Mouse (Mus musculus): Measurements from ENCODE around the gene Pitx2.

Pitx2 gene

DNA sequence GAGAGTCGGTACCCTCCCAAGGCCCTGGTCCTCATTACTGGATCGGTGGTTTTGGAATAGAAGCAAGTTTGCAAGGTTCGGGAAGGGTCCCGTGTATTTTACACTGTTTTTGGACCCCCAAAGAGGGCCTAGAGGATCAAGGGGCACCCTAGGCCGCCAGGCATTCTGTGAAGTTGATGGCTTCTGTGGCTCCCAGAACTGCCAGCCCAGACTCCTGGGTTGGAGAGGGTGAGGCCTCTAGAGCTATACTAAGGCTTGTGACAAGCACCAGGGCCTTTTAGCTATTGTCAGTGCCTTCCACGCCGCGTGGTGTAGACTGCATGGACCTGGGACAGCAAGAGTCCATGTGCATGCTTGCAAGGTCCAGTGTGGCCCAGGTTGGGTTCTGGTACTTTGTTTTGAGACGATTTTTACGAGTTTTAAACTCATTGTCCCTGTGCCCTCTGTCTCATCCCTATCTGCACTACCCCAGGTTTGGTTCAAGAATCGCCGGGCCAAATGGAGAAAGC is 18.2 kb downstream of the Pitx2 start:
- no peak for DNase-seq (ENCODE audit: low read depth)

DNA sequence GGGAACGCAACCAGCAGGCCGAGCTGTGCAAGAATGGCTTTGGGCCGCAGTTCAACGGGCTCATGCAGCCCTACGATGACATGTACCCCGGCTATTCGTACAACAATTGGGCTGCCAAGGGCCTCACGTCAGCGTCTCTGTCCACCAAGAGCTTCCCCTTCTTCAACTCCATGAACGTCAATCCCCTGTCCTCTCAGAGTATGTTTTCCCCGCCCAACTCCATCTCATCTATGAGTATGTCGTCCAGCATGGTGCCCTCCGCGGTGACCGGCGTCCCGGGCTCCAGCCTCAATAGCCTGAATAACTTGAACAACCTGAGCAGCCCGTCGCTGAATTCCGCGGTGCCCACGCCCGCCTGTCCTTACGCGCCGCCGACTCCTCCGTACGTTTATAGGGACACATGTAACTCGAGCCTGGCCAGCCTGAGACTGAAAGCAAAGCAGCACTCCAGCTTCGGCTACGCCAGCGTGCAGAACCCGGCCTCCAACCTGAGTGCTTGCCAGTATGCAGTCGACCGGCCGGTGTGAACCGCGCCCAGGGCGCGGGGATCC is 18.8 kb downstream of the Pitx2 start:
- no peak for DNase-seq (ENCODE audit: low read depth)

DNA sequence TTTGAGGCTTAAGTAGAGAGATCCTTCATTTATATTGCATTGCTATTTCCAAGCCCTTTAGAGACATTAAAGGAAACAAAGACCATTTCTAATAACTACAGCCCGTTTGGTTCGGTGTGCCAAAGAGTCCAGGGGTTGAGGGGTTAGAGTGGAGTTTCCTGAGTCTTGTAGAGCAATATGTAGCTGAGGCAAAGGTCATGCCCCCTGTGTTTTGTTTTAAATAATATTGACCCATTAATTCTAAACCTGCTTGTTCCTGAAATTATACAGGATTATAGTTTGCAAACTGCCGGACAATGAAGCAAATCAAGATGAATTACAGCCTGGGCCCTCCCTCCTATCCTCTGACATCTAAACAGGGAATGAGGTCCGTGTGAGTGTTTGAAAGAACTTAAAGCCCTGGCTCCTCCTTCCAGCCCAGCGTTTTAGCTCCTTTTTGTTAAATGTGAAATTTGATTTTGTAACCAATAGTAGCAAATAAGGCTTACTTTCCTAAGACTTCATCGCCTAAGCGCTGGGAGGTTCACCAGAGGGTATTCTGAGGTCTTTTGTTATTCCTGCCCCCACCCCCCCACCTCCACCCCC is 20.5 kb downstream of the Pitx2 start:
- no peak for DNase-seq (ENCODE audit: low read depth)

DNA sequence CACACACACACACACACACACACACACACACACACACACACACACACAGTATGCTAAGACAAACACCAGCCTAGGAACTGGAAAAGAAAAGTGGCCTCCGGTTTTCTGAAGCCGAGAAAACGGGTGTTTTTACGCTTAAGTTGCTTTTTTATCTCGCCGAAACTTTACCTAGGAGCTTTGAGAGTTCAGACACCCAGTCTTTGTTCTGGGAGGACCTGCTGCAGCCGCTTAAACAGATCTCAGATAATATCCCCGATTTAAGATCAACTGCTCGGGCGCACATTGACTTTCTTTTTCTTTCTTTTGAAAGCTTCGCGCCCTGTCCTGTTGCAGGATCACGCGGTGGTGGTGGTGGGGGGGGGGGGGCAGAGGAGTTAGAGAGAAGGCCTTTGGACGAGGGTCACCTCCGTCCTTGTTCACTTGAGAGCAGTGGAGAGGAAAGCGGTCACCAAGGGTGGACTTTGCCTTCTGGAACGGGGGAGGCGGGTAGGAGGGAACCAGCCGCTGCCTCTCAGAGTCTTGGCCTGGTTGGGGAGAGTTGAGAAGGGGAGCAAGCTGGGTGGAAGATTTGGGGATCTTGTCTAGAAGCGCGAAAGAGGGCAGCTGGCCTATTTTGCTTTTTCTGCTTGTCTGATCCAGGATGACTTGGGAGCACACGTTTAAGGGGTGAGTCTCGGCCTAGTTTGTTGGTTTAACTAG is 21.2 kb downstream of the Pitx2 start:
- no peak for DNase-seq (ENCODE audit: low read depth)

DNA sequence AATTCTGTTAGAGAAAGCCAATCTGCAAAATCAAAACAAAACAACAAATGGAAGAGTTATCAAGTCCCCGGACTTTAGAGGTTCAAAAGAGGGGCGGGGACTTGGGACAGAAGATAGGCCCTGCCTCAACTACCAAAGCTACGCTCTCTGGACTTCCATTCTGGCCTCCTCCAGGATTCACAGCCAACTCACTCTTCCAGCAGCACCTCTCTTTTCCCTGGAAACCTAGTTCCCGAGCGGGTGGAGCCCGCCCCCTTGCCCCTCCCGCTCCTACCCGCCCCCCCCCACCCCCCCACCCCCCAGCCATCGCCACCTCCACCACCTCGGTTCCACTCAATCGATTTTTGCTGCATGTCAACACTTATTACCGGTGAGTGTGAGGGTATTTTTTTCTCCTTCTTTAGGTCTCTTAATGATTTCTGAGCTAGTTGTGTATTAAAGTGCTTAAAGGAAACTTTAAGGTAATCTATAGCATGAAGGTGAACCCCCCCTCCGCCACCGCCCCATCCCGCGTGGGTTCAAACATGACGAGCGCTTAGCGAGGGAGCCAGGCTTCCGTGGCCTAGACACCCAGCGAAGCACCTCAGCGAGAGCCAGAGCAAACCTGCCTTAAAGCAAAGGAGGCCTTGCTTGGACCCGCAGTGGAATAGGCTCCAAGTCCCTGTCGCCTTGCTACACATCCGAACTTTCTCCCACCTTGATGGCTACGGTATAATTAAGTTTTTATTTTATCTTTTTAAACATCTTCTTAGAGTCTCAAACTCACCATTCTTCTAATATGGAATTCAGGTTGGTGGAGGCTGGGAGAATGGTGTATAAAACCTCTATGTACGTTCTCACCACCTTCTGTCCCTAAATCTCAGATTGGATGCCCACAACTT is 21.9 kb downstream of the Pitx2 start:
- no peak for DNase-seq (ENCODE audit: low read depth)

DNA sequence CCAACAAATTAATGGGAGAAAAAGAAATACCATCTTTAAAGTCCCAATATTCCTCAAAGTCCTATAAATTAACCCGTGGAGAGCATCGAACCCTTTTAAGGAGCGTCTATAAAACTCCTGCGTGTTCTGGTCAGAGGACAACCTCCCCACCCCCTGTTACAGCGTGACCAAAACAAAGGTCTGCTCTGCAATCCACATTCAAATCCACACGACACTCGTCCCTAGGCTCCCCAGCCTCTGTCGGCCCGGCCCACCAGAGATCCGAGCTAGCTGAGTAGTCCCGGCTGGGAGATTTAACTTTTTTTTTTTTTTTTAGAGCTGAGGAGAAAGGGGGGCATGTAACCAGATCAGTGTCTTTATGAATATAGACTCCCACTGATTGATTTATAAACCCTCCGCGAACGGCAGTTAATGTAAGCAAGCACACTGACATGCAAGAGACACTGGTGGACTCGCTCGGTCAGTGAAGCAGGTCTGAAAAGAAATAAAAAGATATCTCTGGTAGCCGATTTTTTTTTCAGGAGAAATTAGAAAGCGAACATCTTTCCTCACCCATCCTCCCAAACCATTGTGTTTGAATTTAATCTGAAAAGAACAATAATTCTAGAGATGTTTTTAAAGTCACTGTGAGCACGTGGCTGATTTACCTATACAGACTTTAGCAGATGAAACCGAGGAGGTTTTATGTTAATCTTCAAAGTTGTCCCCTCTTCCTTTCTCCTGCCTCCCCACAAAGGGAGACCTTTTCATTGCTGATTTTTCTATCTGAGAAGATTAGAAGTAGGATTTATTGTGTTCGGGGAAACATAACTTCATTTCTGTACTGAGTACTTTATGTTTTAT is 23.0 kb downstream of the Pitx2 start:
- DNase-seq (ENCODE audit: low read depth), result no peak

DNA sequence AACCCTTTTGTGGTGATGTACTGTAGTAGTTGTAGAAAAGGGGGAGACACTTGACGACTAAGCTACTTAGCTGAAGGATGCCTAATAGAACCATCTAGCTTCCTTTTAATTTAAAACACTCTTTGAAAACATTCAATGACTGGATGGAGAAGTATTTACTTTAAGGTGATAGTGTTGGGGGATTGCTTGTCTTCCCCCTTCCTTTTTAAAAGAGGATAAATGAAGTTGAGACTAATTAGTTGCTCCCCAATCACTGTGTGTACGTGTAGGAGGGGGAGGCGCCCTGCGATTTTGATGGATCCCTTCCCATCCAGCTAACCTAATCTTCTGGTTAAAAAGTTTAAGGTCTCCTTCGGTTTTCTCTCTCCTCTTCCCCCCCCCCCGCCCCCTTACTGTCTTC is 23.7 kb downstream of the Pitx2 start:
- no peak for DNase-seq (ENCODE audit: low read depth)

DNA sequence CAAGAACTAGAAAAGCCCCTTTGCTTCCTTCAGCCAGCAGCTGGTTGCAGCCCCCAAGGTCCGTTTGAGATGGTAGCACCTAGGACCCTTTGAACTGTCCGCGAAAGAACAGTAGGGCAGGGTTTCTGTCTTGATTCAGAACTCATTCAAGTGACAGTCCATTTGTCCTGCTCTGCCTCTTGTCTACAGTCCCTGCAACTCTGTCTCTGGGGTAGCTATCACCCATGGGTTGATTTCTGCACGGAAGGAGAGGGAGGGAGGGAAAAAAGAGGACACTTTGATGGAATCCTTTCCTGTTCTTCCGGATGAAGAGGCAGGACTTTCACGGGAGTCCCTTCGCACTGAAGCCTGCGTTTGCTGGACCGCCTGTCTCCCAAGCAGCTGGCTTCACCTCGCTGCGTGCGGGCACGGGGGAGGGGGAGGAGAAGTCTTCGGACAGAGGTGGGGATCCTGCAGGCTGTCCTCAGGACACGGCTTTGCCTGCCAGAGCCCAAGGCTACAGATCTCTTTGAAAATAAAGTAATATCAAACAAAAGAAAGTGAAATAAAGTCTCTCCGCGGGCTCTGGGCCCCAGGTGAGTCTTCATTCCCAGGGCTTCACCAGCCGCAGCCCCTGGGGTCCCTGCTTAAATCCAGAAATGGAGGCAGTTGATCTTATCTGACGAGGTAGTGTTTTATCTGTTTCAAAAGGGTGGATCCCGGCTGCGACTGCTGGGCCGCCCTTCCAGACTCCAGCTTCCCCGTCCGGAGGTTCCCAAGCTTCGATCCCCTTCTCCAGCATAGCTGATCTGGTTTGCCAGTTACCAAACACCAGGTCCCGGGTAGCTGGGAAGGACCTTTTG is 24.5 kb downstream of the Pitx2 start:
- DNase-seq (ENCODE audit: low read depth), result no peak

DNA sequence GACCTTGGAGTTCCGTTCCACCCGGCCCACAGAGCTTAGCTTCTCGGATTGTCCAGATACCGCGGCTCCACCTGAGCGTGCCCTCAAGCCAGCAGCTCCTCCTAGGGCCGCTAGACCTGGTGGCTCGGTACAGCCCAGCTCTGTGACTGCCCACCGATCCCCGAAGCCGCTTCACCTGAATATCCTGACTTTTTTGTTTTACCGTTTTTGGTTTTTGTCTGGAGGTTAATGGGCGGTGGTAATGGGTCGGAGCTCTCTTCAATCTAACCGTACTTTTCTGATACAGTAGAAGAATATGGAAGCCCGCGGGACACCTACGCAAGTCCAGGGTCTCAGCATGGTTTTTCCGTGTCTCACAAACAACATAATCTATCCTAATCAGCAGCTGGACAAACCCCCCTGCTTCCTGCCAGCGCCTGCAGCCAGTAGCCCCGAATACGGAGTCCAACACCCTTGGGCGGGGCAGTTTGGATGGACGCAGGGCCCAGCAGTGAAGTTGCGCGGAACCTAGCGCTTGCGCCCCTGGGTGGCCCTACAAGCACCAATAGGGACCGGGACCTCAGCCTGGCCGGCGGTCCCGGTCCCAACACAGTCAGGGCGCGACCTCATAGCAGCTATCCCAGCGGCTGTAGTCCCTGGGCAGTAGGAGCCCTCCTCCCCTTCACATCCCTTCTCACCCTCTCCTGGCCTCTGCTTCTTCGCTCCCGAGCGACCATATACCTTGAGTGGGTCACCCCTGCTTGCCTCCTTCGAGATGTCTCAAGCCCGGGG is 25.3 kb downstream of the Pitx2 start:
- no peak for DNase-seq (ENCODE audit: low read depth)

DNA sequence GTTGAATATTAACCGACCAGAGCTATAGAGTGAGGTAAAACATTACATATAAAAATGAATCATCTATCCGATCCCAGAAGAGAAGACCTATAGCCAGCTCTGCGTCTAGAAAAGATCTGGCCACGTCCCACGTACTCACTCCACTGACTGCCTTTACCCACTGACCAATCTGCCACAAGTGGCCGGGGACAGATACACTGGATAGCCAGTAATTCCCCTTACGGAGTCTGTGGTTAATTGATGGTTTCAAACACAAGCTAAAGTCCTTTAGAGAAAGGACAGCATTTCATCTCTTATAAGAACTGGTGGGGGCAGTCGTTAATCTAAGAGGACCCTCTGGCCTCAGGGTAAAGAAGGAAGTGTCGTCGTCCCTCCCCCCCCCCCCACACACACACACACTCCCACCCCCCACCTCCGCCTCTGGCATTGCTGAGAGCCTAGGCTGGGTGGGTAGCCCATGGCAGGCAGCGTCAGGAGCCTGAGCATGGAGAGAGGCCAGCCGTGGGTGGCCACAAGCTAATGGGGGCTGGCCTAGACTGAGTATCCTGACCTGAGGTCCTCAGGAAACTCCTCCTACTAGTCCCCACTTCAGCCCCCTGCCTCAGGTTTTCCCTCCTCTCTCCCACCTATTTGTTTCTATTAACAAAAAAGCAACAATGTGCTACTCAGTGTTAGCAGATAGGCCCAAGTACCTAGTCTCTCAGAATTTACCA is 26.1 kb downstream of the Pitx2 start:
- DNase-seq (ENCODE audit: low read depth), result no peak

DNA sequence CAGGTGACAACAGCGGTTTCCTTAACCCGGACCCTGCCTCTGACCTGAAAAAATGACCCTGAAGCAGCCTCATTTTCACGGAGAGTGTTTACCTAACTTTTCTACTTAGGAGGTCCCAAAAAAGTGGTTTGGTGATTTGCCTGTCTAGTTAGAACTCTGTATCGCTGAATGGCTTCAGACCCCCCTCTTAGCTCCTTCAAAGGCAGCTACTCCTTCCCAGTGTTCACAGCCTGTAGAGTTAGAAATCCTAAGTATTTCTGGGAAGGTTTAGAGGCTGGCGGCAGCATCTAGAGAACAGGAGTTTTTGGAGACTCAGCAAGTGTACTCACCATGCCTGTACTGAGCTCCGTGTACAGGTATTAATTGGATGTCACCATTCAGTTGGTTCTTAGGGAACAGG is 27.0 kb downstream of the Pitx2 start:
- no peak for DNase-seq (ENCODE audit: low read depth)

DNA sequence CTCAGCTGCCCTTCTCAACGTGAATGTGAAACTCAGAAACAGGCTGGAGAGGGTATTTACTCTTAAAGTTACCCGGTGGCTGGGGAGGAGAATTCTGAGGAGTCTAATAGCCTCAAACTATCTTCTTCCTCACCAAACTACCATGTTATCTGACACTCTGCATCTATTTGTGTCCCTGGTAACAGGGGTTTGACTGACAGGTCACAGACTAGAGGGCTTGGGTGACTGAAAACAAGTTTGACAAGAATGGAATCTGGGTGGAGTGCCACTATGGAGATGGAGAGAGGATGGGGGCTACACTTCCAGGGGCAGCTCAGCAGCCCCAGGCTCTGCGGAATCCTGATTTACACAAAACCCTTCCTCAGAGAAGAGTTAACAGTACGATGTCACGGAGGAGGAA is 27.7 kb downstream of the Pitx2 start:
- no peak for DNase-seq (ENCODE audit: low read depth)

DNA sequence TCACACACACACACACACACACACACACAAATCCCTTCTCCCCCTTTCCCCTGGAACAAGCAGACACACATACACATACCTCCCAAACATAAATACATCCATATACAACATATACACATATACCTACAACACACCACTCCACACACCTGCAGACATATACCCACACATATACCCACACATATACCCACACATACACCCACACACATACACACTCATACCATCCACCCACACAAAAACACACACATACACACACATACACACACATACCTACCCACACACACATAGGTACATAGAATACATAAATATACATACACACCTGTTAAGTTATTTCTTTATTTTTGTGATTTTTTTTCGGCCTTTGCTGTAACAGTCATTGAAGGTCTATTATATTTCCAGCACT is 38.3 kb downstream of the Pitx2 start:
- no peak for DNase-seq (ENCODE audit: low read depth)

DNA sequence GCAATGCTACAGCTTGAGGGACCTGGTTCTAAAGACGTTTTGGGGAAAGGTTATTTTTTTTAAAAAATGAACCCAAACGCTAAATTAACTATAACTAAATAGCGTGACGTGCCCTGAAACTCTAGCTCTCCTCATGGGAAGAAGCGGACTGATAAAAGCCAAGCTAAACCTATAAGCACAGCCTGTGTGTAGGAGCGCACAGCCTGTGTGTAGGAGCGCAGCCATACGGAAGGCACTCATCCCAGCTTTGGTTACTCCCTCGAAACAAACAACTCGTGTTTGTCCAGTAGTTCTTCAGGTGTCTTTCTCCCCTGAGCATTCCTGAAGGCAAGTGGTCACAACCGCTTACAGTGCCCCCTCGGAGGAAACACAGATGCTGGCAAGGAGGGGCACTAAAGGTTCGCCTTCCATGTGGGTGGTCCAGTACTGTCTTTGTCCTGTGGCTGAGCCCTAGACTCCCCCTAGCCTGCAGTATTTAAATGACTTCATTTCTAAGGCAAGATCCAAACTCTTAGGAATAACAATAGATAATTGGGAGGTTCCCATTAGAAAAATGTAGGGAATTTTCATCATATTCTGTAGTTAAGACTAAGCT is 39.1 kb downstream of the Pitx2 start:
- DNase-seq (ENCODE audit: low read depth), result no peak

DNA sequence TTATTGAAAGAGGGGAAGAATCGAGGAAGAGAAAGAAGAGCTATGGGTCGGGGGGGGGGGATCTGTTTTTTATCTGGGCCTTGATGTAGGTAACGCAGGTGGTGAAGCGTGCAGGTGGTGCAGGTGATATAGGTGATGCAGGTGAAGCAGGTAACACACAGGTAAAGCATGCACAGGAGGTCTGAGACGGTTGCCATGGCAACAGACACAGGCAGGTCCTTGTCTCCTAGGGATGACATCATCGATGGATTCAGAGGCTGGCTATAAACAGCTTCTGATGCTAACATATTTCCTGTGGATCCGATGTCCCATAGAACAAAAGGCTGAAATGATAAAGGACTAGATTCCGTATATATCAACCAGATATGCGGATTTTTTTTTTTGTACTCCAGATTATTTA is 51.3 kb downstream of the Pitx2 start:
- no peak for DNase-seq (ENCODE audit: low read depth)

DNA sequence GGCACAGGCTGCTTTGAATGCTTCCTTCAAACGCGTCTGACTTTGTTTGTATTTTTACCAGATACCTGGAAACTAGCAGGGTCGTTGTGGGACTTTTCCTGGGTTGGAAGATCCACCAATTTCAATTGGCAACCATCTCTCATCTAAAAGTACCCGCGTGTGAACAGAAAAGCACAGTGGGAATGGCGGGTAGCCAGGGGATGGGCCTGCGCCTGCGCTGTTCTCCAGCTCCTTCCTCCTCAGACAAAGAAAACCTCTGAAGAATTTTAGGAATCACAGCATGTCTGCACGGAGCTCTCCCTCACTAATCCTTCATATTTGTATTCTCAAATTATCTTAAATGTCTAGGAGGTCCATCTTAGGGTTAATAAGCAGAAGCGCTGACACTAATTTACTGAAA is 54.6 kb downstream of the Pitx2 start:
- DNase-seq (ENCODE audit: low read depth), result no peak

DNA sequence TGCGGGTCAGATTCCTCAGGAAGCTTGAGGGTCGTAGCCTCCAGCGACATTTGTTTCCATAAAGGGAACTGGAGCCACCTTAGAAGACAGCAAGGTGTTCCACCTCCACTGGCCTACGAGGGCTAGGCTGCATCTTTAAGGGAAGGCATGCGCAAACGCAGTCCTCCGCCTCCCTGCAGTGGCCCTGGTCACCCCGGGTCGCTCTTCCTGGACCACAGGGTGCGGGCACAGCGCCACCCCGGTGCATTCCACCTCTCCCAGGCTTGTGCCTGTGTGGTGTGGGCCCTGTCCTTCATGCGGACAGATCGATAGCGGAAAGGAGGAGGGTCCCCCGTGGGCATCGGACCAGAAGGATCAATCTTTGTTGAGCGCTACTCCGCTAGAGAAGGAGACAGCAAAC is 56.6 kb downstream of the Pitx2 start:
- DNase-seq (ENCODE audit: low read depth), result no peak

DNA sequence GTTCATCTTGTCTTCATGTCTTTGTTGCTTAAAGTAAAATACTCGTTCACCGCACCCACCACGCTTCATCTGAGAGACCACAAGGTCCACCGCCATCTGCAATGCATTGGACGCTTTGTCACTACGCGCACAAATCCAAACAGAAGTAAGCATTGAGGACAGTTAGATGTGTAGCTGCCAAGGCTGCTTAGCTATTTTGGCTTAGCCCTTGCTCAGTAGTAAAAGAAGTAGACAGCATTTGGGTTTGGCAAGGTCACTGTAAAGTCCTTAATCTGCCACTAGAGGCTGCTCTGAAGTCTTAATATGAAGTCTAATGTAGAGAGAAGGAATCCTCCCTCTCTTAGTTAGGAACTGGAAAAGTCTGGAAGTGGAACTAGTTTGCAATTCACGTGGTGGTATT is 57.1 kb downstream of the Pitx2 start:
- no peak for DNase-seq (ENCODE audit: low read depth)

DNA sequence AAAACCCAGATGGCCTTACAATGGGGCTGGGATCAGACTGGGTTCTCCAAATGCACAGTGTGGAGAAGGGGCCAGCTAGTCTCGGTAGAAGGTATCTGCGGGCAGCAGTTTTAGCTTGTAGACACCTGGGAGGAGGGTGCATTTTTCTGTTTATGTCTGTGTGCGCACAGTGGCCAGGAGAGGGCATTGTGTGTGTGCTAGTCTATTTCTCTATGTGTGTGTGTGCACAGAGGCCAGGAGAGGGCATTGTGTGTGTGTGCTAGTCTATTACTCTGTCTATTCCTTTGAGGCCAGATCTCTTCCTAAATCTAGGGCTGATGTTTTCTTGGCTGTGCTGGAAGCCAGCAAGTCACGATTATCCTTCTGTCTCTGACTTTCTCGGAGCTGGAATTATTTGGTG is 58.8 kb downstream of the Pitx2 start:
- no peak for DNase-seq (ENCODE audit: low read depth)

Data from fibroblast of lung, adult 2 months (primary cell).